Mouse (Mus musculus): ENCODE results near the gene Sik3. TPM values are rescaled to one million over a fixed set of nuclear protein-coding genes. Genes with fewer than 3 reads are reported as not detected.

Gene Sik3
- total RNA-seq (2023), result 10 to 100 TPM; 54.3 to 55.2 TPM

GRCm38 (mm10) chr9:46012091-46013008 is at the start of gene Sik3, which contains the start of gene Pafah1b2:
Sik3 (plus strand) TSS chr9:46012820.
Pafah1b2 (minus strand) TSS chr9:46012690.

GRCm38 (mm10) chr9:46228491-46228890 is 215.9 kb downstream of the Sik3 start, which contains the start of gene Apoa1:
Apoa1 (plus strand) TSS chr9:46228580.

GRCm38 (mm10) chr9:46235596-46235648 is 222.8 kb downstream of the Sik3 start, which contains the start of gene Apoc3:
Apoc3 (minus strand) TSS chr9:46235636.

GRCm38 (mm10) chr9:46240526-46241153 is 228.0 kb downstream of the Sik3 start, which contains the start of gene Apoa4:
Apoa4 (plus strand) TSS chr9:46240696.

GRCm38 (mm10) chr9:46268343-46268873 is 255.8 kb downstream of the Sik3 start, which contains the start of gene Apoa5:
Apoa5 (plus strand) TSS chr9:46268633.

GRCm38 (mm10) chr9:46272677-46273454 is 260.2 kb downstream of the Sik3 start, which contains the start of gene Zpr1:
Zpr1 (plus strand) TSS chr9:46273064.

Other genes starting within 250 kb of the Sik3 start
- 10 to 100 TPM; 22.8 to 27.1 TPM for gene Cep164, start 184.1 kb upstream of the Sik3 start, total RNA-seq (2023)
- 10 to 100 TPM; 10.9 to 12.5 TPM for gene Bace1, start 174.2 kb upstream of the Sik3 start, total RNA-seq (2023)
- gene Pcsk7, start 106.3 kb upstream of the Sik3 start, total RNA-seq (2023), result 10 to 100 TPM; 59.9 to 64.2 TPM
- 10 to 100 TPM; 28.4 to 33.3 TPM for gene Rnf214, start 105.9 kb upstream of the Sik3 start, total RNA-seq (2023)
- under 1 TPM; 0.31 to 0.58 TPM for gene Tagln, start 76.8 kb upstream of the Sik3 start, total RNA-seq (2023)
- 100 to 1,000 TPM; 229 to 241 TPM for gene Sidt2, start 57.6 kb upstream of the Sik3 start, total RNA-seq (2023)
- 10 to 100 TPM; 46.4 to 51.3 TPM for gene Pafah1b2, start 130 bp upstream of the Sik3 start, total RNA-seq (2023)
- not detected for gene Apoa1, start 215.8 kb downstream of the Sik3 start, total RNA-seq (2023)
- gene Apoc3, start 222.8 kb downstream of the Sik3 start, total RNA-seq (2023), result not detected
- gene Apoa4, start 227.9 kb downstream of the Sik3 start, total RNA-seq (2023), result not detected

Data from neutrophil, adult 59 days (primary cell).